Mouse (Mus musculus) testis, adult 2 months (tissue): ENCODE data around the gene Cyth1. TPM values are rescaled to one million over a fixed set of nuclear protein-coding genes. Genes with fewer than 3 reads are reported as not detected.
A peak's percentile ranks its signal among the peaks of the same experiment; 100 is the strongest.

ENCODE experiments used
- H3K27ac ChIP-seq: fragments of 200-500 bp; 2 replicates; pipeline ENCODE4 v1.5.1; 2012; ENCODE audit warnings: low read depth, low read length; ENCODE audit not compliant: control insufficient read depth, insufficient read depth
- H3K27me3 ChIP-seq: fragments of 200-500 bp; 2 replicates; pipeline ENCODE4 v1.6.1; 2012; ENCODE audit warnings: mild to moderate bottlenecking, low read length, moderate library complexity; ENCODE audit not compliant: control insufficient read depth, insufficient read depth
- H3K36me3 ChIP-seq: fragments of 200-500 bp; 2 replicates; pipeline ENCODE4 v1.6.1; 2012; ENCODE audit warnings: mild to moderate bottlenecking, low read length; ENCODE audit not compliant: control insufficient read depth, insufficient read depth
- H3K4me1 ChIP-seq: fragments of 200-500 bp; 2 replicates; pipeline ENCODE4 v1.6.1; 2012; ENCODE audit warnings: low read length; ENCODE audit not compliant: control insufficient read depth, insufficient read depth
- H3K4me3 ChIP-seq: fragments of 200-500 bp; 2 replicates; pipeline ENCODE4 v1.5.1; 2012; ENCODE audit warnings: low read depth, mild to moderate bottlenecking, low read length, moderate library complexity, mixed read lengths; ENCODE audit not compliant: control insufficient read depth
- CTCF ChIP-seq: fragments of 200-500 bp; IDR thresholded peaks from 2 replicates; pipeline ENCODE4 v1.5.1; 2012; ENCODE audit warnings: low read depth, mild to moderate bottlenecking, inconsistent platforms, low read length, moderate library complexity; ENCODE audit not compliant: control insufficient read depth, insufficient read depth, insufficient replicate concordance
- POLR2A ChIP-seq: fragments of 200-500 bp; IDR thresholded peaks from 2 replicates; pipeline ENCODE4 v1.6.1; 2012; ENCODE audit warnings: low read depth, mild to moderate bottlenecking, inconsistent platforms, low read length, moderate library complexity; ENCODE audit not compliant: control insufficient read depth
- polyA plus RNA-seq: library from polyadenylated mRNA; depleted of rRNA; stranded (reverse); fragments of >200 nt; gene quantifications from 2 replicates; pipeline ENCODE4 v1.2.3, GENCODE M21; 2012

The Cyth1 gene
- polyA plus RNA-seq, 1 experiment, result 31.9 TPM

DNA sequence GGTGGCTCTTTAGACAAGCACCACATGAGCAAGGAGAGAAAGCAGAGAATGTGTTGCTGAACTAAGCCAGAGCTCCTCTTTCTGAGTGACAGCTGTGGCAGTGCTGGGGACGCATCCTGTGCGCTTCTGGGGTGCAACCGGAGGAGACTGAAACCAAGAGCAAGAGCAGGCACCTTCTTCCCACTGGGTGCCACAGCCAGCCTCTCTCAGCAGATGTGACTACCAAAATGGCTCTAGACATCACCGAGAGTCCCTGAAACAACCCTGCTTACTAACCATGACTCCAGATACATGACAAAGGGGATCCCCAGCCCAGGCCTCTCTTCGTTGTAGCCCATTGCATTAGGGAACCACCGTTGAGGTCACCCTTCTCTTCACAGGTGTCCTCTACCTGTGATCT lies 44.9 kb downstream of the Cyth1 start:
- H3K27me3 ChIP-seq, result no peaks in the 10 kb centered on the region
- H3K27ac ChIP-seq, result no peak overlapping the region
- no peak overlapping the region for H3K4me3 ChIP-seq
- TF ChIP-seq POLR2A (no peak), CTCF (no peak)
- no peaks in the 10 kb centered on the region for H3K36me3 ChIP-seq
- H3K4me1 ChIP-seq, result peaks cover 8% of the 10 kb centered on the region; the same call in 1 of the 2 replicates

DNA sequence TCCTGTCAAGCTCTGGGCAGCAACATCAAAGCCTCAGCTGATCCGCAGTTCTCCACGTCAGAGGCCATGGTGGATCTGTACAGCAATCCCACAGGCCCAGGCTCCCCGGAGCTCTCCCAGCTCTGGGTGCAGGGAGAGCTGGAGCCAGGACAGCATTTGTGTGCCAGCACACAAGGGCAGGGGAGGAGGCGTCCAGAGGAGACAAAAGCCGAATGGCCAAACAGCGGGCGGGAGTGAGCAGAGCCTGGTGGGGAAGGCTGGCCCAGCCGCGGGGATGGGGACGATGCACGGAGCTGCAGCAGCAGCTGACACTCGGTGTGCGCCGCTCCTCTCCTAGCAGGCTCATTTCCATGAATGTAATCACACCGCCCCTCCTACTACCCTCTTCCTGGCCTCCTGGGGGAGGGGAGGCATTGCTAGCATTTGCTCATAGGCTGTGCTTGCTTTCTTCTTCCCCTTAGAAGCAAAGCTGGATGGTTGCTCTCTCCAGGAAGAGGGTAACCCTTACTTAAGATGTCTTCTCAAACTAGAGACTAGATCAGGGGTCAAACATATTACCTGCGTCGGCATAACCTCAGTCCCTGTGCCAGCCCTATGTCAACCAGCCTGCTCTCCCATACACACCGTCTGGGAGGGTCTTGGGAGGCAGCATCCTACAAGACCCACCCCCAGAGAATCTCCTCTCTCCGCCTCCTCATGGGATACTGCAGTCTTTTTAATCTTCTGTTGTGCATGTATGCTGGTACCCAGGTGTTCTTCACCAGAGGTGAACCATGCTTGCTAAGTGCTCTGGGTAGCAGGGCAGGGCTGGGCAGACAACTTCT lies 45.8 kb downstream of the Cyth1 start:
- Histone ChIP-seq H3K4me3 (no peak overlapping the region; the same call in 1 of the 2 replicates), H3K27me3 (no peaks in the 10 kb centered on the region), H3K27ac (peak overlapping the region; percentile 3; the same call in 1 of the 2 replicates), H3K36me3 (no peaks in the 10 kb centered on the region), H3K4me1 (peaks cover 10% of the 10 kb centered on the region)
- no peak for TF ChIP-seq POLR2A
- TF ChIP-seq CTCF, result no peak

DNA sequence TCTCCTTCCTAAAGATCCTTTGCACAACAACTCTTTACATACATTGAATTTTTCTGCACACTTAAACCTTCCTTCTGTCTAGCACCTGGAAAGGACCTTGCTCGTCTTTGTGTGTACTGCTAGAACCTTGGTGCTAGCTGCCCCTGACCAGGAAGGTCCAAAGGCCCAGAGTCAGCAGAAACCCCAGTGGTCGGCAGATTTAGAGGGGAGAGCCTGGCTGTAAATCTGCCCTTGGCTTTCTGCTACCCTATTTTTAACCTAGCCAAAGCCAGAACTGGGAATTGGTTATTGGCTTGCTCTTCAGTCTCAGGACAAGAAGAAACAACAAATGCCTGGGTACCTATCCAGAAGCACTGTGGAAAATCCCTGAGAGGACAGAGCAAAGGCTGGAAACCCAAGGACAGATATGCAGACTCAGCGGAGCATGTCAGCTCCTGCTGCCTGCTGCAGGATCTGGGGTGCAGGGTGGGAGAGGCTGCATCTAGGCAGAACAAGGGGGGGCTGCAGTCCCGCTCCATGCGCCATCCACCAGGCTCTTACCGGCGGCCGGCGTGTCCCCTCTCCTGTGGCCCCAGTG lies 46.5 kb downstream of the Cyth1 start:
- H3K27me3 ChIP-seq, result no peaks in the 10 kb centered on the region
- TF ChIP-seq CTCF, result no peak
- no peak for TF ChIP-seq POLR2A
- peak overlapping the region; percentile 31; the same call in 1 of the 2 replicates for H3K27ac ChIP-seq
- H3K4me1 ChIP-seq, result peaks cover 12% of the 10 kb centered on the region
- H3K36me3 ChIP-seq, result no peaks in the 10 kb centered on the region
- no peak overlapping the region for H3K4me3 ChIP-seq

DNA sequence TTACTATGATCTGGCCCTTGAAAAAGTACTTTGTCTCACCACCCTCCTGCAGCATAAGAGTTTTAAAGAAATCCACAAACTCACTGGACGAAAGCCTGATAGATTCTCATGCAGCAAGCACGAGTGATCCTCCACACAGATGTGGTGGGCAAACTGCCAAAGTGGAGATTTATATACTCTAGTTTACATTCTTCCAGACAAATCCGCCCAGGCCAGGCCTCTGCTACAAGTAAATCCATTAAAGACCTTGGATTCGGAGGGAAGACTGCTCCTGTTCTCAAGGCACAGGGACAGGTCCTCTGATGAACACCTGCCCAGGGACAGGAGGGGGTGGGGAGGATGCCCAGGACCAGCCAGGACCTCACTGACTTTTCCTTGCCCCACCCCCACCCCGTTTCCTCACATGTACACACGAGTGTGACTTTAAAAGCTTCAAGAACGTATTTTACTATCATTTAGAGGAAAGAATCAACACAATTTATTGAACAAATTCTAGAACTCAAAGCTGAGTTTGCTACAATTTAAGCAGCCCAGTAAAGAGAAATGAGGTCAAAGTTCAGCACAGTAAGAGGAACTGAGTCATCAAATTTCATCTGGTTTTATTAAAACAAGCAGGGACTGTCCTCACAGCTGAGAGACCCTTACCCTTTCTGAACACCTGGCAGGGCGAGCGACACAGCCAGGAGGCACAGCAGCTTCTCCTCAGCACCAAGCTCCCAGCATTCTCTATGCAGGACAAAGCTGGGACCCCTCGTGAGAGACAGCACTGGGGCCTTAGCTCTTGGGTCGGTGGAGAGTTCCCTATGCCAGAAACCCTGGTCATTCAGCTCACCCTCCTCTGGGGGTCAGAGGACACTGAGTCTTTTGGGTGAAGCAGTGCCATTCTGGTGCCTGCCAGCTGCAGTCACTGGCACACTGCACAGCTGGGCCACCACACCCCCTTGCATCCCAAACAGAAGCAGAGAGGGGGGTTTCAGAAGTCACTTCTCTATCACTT lies 47.3 kb downstream of the Cyth1 start:
- TF ChIP-seq CTCF (no peak), POLR2A (no peak)
- Histone ChIP-seq H3K4me1 (peaks cover 12% of the 10 kb centered on the region), H3K27ac (peak overlapping the region; percentile 16; the same call in 1 of the 2 replicates)

DNA sequence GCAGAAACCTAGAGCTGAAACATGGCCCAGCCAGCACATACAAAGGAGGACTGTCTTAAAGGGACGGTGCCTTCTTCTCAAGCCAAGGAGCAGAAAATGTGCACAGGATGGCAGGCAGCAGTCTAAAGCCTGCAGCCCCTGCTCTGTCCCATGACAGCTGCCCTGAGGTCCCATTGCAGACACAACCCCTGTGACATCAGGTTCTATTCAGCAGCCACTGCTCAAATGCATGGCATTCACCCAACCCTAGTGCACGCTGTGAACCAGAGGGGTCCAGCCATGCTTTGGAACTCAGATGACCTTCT lies 50.1 kb downstream of the Cyth1 start:
- TF ChIP-seq POLR2A (no peak), CTCF (no peak)
- Histone ChIP-seq H3K4me1 (peaks cover 12% of the 10 kb centered on the region), H3K27ac (no peak overlapping the region), H3K36me3 (no peaks in the 10 kb centered on the region), H3K4me3 (no peak overlapping the region), H3K27me3 (no peaks in the 10 kb centered on the region)

More for the DNA sequence above, 47.3 kb downstream of the Cyth1 start:
- Histone ChIP-seq H3K4me3 (no peak overlapping the region), H3K36me3 (no peaks in the 10 kb centered on the region), H3K27me3 (no peaks in the 10 kb centered on the region)

DNA sequence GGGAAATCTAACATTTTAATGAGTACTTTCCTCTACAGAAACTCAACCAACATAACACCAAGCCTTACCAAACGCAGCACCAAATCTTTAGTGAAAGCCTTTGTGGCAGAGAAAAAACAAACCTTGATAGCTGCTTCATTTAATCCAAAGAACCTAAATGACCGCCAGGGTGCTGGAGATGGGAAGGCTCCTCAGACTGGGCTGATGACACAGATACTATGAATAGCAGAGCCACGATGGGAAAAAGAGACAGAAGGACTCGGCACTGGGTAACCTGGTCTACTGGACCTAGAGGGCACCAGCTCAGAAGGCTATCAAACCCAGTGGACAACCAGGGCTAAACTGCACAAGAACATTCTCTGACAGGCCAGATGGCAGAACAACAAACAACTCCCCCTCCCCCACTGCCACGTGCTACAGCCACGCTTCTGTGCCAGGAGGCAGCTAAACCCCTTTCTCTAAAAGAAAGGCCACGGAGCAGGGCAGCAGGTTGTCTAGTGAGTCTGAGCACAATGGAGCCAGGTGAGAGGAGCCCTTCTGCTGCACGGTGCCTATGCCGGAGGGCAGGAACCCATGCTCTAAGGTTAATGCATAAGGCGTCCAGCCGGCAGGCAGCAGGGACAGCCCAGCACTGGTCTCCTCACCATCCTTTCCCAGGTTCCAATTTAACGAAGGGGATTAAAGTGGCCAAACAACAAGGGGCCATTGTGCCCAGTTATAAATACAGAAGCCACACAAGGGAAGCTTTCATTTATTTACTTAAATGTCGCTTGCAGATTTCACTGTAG lies 50.7 kb downstream of the Cyth1 start:
- H3K27me3 ChIP-seq, result no peaks in the 10 kb centered on the region
- no peak for TF ChIP-seq CTCF
- no peak overlapping the region for H3K4me3 ChIP-seq
- H3K36me3 ChIP-seq, result no peaks in the 10 kb centered on the region
- H3K4me1 ChIP-seq, result peaks cover 12% of the 10 kb centered on the region
- no peak overlapping the region for H3K27ac ChIP-seq
